7 mouse cellular contexts compared by ENCODE assay signal in genomic region chrX:106920828-106921619, GRCm38 (mm10). TPM values are rescaled to one million over a fixed set of nuclear protein-coding genes. Genes with fewer than 3 reads are reported as not detected.
A peak's percentile ranks its signal among the peaks of the same experiment; 100 is the strongest.
DNase-seq lines count a peak whose midpoint lies in the region; ATAC-seq and TF ChIP-seq lines count a peak whose summit lies in the region.

No protein-coding gene starts in this region.

- peak overlapping the region; percentile 51 for H3K4me3 ChIP-seq in lung, embryonic 16.5 days (ENCODE audit: low read length)
- H3K4me3 ChIP-seq in embryonic facial prominence, embryonic 13.5 days, result peak overlapping the region; percentile 47
- H3K4me3 ChIP-seq in limb, embryonic 11.5 days (ENCODE audit: low read depth, low read length), result peak overlapping the region; percentile 41
- H3K4me3 ChIP-seq in olfactory bulb, adult 2 months (ENCODE audit: insufficient read depth, low read depth, low read length), result peak overlapping the region; percentile 53

- H3K36me3 ChIP-seq in lung, embryonic 16.5 days (ENCODE audit: control insufficient read depth, insufficient read depth, low read length), result no peaks in the 10 kb centered on the region
- no peaks in the 10 kb centered on the region for H3K36me3 ChIP-seq in embryonic facial prominence, embryonic 13.5 days
- no peaks in the 10 kb centered on the region for H3K36me3 ChIP-seq in limb, embryonic 11.5 days (ENCODE audit: control insufficient read depth, insufficient read depth, low read length)

- H3K27me3 ChIP-seq in lung, embryonic 16.5 days (ENCODE audit: control insufficient read depth, insufficient read depth, low read depth, low read length), result no peaks in the 10 kb centered on the region
- H3K27me3 ChIP-seq in embryonic facial prominence, embryonic 13.5 days, result no peaks in the 10 kb centered on the region
- H3K27me3 ChIP-seq in limb, embryonic 11.5 days (ENCODE audit: control insufficient read depth, insufficient read depth, low read length), result no peaks in the 10 kb centered on the region

- H3K4me2 ChIP-seq in lung, embryonic 16.5 days (ENCODE audit: low read depth, low read length), result peak overlapping the region; percentile 49
- H3K4me2 ChIP-seq in embryonic facial prominence, embryonic 13.5 days, result peak overlapping the region; percentile 52
- peak overlapping the region; percentile 22; the same call in 1 of the 2 replicates for H3K4me2 ChIP-seq in limb, embryonic 11.5 days (ENCODE audit: low read depth, severe bottlenecking)

- no peaks in the 10 kb centered on the region for H3K9me3 ChIP-seq in lung, embryonic 16.5 days (ENCODE audit: control insufficient read depth, low read length)
- H3K9me3 ChIP-seq in embryonic facial prominence, embryonic 13.5 days, result no peaks in the 10 kb centered on the region
- H3K9me3 ChIP-seq in limb, embryonic 11.5 days (ENCODE audit: control insufficient read depth, low read length), result no peaks in the 10 kb centered on the region

- no peak for DNase-seq in lung, postnatal 10 days
- no peak for DNase-seq in limb, embryonic 11.5 days (ENCODE audit: low spot score)
- DNase-seq in cerebellum, adult 9-11 months, result no peak
- DNase-seq in frontal cortex, postnatal 36 days (ENCODE audit: low spot score in 2 of 2), result no peak

- peak overlapping the region; percentile 85 for H3K27ac ChIP-seq in lung, embryonic 16.5 days (ENCODE audit: low read length)
- peak overlapping the region; percentile 72 for H3K27ac ChIP-seq in embryonic facial prominence, embryonic 13.5 days
- H3K27ac ChIP-seq in limb, embryonic 11.5 days (replicated peaks; ENCODE audit: low read depth, low read length), result peak overlapping the region; percentile 56; the same call in 1 of the 2 replicates
- H3K27ac ChIP-seq in olfactory bulb, adult 2 months (ENCODE audit: insufficient read depth, low read depth, low read length), result no peak overlapping the region

- TF ChIP-seq POLR2A in olfactory bulb, adult 2 months (IDR thresholded peaks at IDR 0.05; ENCODE audit: insufficient read depth, low read depth, low read length), result no peak

- peak; percentile 23; the same call in 1 of the 2 replicates for ATAC-seq in lung, embryonic 16.5 days (ENCODE audit: low read depth)
- no peak for ATAC-seq in embryonic facial prominence, embryonic 13.5 days (ENCODE audit: insufficient number of reproducible peaks, insufficient read depth, low FRiP score, low TSS enrichment, low read depth)
- ATAC-seq in limb, embryonic 11.5 days (ENCODE audit: insufficient number of reproducible peaks, low FRiP score, low TSS enrichment, low read depth), result no peak

- no peaks in the 10 kb centered on the region for H3K4me1 ChIP-seq in lung, embryonic 16.5 days (replicated peaks; ENCODE audit: control insufficient read depth, insufficient read depth, low read length)
- H3K4me1 ChIP-seq in embryonic facial prominence, embryonic 13.5 days, result no peaks in the 10 kb centered on the region
- no peaks in the 10 kb centered on the region for H3K4me1 ChIP-seq in limb, embryonic 11.5 days (ENCODE audit: control insufficient read depth, insufficient read depth, low read length)
- H3K4me1 ChIP-seq in olfactory bulb, adult 2 months (ENCODE audit: control insufficient read depth, insufficient read depth, low read length), result no peaks in the 10 kb centered on the region

- H3K9ac ChIP-seq in lung, embryonic 16.5 days (ENCODE audit: low read length), result peak overlapping the region; percentile 67
- H3K9ac ChIP-seq in embryonic facial prominence, embryonic 13.5 days, result peak overlapping the region; percentile 67
- peak overlapping the region; percentile 63 for H3K9ac ChIP-seq in limb, embryonic 11.5 days (ENCODE audit: low read length)

- WGBS in lung, embryonic 16.5 days, result 10% methylated on average over 9 of the region's 9 CpGs
- WGBS in embryonic facial prominence, embryonic 13.5 days, result 20% methylated on average over 9 of the region's 9 CpGs
- 16% methylated on average over 9 of the region's 9 CpGs for WGBS in limb, embryonic 11.5 days
- WGBS in olfactory bulb, adult 2 months, result 13% methylated on average over 9 of the region's 9 CpGs

- TF ChIP-seq CTCF in olfactory bulb, adult 2 months (IDR thresholded peaks at IDR 0.05; ENCODE audit: insufficient read depth, low read depth, low read length), result no peak

RNA-seq across cellular contexts. Expression of gene Lpar4, which starts 0.6 kb away (rescaled TPM):
- polyA plus RNA-seq in lung, embryonic 16.5 days (2015; fragmentation: Nextera tagmentation; extraction: Ambion mirVana), result 19.3 and 22.3 TPM in 2 replicates
- 28.8 and 35.8 TPM in 2 replicates for polyA plus RNA-seq in embryonic facial prominence, embryonic 13.5 days (2015; fragmentation: Nextera tagmentation; extraction: Ambion mirVana)
- 33.0 and 33.1 TPM in 2 replicates for polyA plus RNA-seq in limb, embryonic 11.5 days (2014; fragmentation: Nextera tagmentation; extraction: Ambion mirVana)
- polyA plus RNA-seq in olfactory bulb, adult 2 months (2012; ENCODE audit: insufficient read depth, insufficient read length, low replicate concordance, missing spikeins), result not detected in 2 replicates

Comparison
In these comparisons a context has a peak if more than half of its experiments do, and no peak if none do; other contexts are left out.
1. RNA of gene Lpar4, which starts 0.6 kb away (polyA plus RNA-seq): 33.0 to 33.1 TPM in limb, embryonic 11.5 days, 28.8 to 35.8 TPM in embryonic facial prominence, embryonic 13.5 days and 19.3 to 22.3 TPM in lung, embryonic 16.5 days; not detected in olfactory bulb, adult 2 months; every median in the first group is over 10 times any median in the second.
2. Peak in every context shown above with its lines, with median percentiles within 50 percentile points of each other: H3K4me2 ChIP-seq, H3K4me3 ChIP-seq and H3K9ac ChIP-seq.